Mouse (Mus musculus): ENCODE results near the gene Htr2b. TPM values are rescaled to one million over a fixed set of nuclear protein-coding genes. Genes with fewer than 3 reads are reported as not detected.

Gene Htr2b
- polyA plus RNA-seq (2015; fragmentation: Illumina TruSeq; extraction: RNeasy Lipid Tissue Mini Kit (QIAGEN cat#74804); ENCODE audit: insufficient read depth, low read depth, low replicate concordance), result not detected

DNA sequence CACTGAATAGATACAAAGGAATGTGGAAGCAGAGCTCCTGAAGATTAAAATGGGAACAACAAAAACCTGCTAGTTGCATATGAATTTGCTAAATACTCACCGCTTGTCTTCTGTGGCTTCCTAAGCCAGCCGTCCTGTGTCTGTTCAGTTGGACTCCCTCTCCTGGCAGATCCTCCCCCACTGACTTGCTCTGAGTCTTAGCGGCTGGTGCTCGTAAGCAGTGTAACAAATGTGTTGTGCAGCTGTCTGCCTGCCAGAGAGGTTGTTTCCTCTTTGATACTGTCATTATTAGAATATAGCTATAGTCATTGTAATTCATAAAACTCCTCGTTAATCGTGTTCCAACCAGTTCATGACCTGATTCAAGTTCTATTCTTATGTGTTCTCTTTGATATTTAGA, at the start of gene Htr2b:
TSS of gene Htr2b (minus strand) at position 192 of the 400 bp plus-strand sequence.

DNA sequence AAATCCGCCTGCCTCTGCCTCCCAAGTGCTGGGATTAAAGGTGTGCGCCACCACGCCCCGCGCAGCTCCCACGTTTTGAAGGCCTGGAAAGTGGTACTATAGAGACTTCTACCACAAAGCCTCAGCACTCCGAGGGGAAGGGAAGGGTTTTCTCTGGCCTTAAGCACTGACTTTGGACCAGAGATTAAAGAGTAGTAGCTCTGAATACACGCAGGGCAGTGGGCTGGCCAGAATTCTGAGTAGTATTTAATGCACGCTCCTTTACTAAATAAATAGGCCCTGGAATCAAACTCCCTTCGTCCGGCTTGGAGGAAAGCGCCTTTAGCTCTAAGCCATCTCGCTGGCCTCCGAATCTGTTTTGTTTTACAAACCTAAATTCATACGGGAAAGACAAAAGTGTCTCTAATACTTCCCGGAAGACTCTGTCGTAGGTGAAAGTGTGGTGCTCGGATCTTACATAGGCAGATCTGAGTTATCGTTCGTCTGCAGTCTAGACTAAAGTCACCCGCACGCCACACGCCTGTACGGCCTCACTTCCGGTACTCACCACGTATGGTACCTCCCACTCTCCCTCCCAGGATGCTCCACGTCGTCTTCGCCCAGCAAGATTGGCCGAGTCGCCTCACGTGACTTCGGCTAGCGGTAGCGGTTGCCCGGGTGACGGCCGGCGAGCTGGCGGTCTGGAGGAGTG, 42.5 kb upstream of the Htr2b start, which contains the start of gene Armc9:
TSS of gene Armc9 (plus strand) at position 648 of the 691 bp plus-strand sequence.

DNA sequence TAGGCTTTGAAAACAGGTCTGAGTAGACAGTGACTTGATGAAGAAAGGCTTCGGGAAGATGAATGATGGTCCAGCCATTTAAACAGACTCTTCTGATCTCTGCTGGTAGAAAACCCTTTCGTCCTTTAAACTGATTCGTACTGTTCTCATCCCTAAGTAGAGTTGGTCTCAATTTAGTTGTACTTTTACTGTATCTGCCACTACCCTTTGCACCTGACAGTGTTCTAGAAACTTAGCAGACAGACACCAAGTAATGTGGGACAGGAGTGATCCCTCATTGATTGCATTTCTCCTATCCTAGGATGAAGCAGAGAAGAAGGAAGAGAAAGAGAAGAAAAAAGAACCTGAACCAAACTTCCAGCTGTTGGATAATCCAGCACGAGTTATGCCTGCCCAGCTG, 21.6 kb upstream of the Htr2b start, which contains the start of gene Gm21972:
TSS of gene Gm21972 (plus strand) at position 301 of the 400 bp plus-strand sequence.

DNA sequence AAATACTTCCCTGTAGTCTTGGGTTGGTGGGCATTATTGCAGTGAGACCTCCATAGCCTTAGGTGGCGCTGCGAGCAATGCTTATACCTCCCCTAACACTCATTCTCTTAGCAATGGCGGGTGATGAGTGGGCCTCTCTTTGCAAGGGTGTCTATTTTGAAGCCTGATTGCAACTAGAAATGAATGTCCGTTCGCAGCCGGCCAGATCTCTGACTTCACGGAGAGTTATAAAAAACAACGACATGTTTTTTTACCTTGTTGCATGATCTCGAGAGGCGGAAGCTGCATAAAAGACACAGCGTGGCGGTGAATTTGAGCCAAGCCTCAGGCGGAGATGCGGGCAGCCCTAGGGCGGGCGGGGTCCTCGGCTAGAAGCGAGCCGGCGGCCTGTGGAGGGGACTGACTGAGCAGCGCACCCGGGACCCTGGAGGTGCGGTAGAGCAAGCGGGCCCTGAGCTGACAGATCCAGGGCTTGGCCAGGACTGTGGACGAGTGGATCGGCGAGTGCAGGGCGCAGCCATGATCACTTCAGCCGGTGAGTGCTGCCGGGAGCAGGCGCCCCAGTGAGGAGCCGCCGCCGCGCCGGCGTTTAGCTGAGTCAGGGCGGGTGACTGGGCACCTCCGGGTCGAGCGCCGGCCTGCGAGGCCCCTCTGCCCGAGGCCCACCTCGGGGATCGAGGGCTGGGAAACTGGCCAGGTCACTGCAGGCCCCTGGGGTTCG, 47.3 kb downstream of the Htr2b start, which contains the start of gene Psmd1:
TSS of gene Psmd1 (plus strand) at position 117 of the 721 bp plus-strand sequence.

Other genes starting within 250 kb of the Htr2b start
- 28.4 TPM for gene Itm2c, start 217.7 kb downstream of the Htr2b start, polyA plus RNA-seq (2015; fragmentation: Illumina TruSeq; extraction: RNeasy Lipid Tissue Mini Kit (QIAGEN cat#74804); ENCODE audit: insufficient read depth, low read depth, low replicate concordance)
- not detected for gene 4933407L21Rik, start 183.5 kb downstream of the Htr2b start, polyA plus RNA-seq (2015; fragmentation: Illumina TruSeq; extraction: RNeasy Lipid Tissue Mini Kit (QIAGEN cat#74804); ENCODE audit: insufficient read depth, low read depth, low replicate concordance)
- not detected for gene Gpr55, start 151.0 kb downstream of the Htr2b start, polyA plus RNA-seq (2015; fragmentation: Illumina TruSeq; extraction: RNeasy Lipid Tissue Mini Kit (QIAGEN cat#74804); ENCODE audit: insufficient read depth, low read depth, low replicate concordance)
- not detected for gene Spata3, start 95.2 kb downstream of the Htr2b start, polyA plus RNA-seq (2015; fragmentation: Illumina TruSeq; extraction: RNeasy Lipid Tissue Mini Kit (QIAGEN cat#74804); ENCODE audit: insufficient read depth, low read depth, low replicate concordance)
- not detected for gene 2810459M11Rik, start 66.1 kb downstream of the Htr2b start, polyA plus RNA-seq (2015; fragmentation: Illumina TruSeq; extraction: RNeasy Lipid Tissue Mini Kit (QIAGEN cat#74804); ENCODE audit: insufficient read depth, low read depth, low replicate concordance)
- gene Psmd1, start 47.6 kb downstream of the Htr2b start, polyA plus RNA-seq (2015; fragmentation: Illumina TruSeq; extraction: RNeasy Lipid Tissue Mini Kit (QIAGEN cat#74804); ENCODE audit: insufficient read depth, low read depth, low replicate concordance), result 11.6 TPM
- gene Gm21972, start 21.7 kb upstream of the Htr2b start, polyA plus RNA-seq (2015; fragmentation: Illumina TruSeq; extraction: RNeasy Lipid Tissue Mini Kit (QIAGEN cat#74804); ENCODE audit: insufficient read depth, low read depth, low replicate concordance), result 2.1 TPM
- gene Armc9, start 42.8 kb upstream of the Htr2b start, polyA plus RNA-seq (2015; fragmentation: Illumina TruSeq; extraction: RNeasy Lipid Tissue Mini Kit (QIAGEN cat#74804); ENCODE audit: insufficient read depth, low read depth, low replicate concordance), result 2.6 TPM
- gene B3gnt7, start 190.9 kb upstream of the Htr2b start, polyA plus RNA-seq (2015; fragmentation: Illumina TruSeq; extraction: RNeasy Lipid Tissue Mini Kit (QIAGEN cat#74804); ENCODE audit: insufficient read depth, low read depth, low replicate concordance), result 0.63 TPM
- 37.5 TPM for gene Ncl, start 247.4 kb upstream of the Htr2b start, polyA plus RNA-seq (2015; fragmentation: Illumina TruSeq; extraction: RNeasy Lipid Tissue Mini Kit (QIAGEN cat#74804); ENCODE audit: insufficient read depth, low read depth, low replicate concordance)